Mouse (Mus musculus): ENCODE measurements around the gene Litaf. TPM values are rescaled to one million over a fixed set of nuclear protein-coding genes. Genes with fewer than 3 reads are reported as not detected.

Litaf gene
- total RNA-seq, 2 experiments from 2014 or later, result 4.8 to 9.3 TPM

- Histone ChIP-seq H3K27ac (no peak overlapping the region), H3K4me3 (no peak overlapping the region)
- intact Hi-C loops (cut with DNase I), result no loop called here
- no peak for TF ChIP-seq CTCF (IDR thresholded peaks at IDR 0.05)
- DNase-seq, result no peak
These were observed 12.4 kb upstream of the Litaf start for GRCm38 (mm10) chr16:11078216-11078869.

DNA sequence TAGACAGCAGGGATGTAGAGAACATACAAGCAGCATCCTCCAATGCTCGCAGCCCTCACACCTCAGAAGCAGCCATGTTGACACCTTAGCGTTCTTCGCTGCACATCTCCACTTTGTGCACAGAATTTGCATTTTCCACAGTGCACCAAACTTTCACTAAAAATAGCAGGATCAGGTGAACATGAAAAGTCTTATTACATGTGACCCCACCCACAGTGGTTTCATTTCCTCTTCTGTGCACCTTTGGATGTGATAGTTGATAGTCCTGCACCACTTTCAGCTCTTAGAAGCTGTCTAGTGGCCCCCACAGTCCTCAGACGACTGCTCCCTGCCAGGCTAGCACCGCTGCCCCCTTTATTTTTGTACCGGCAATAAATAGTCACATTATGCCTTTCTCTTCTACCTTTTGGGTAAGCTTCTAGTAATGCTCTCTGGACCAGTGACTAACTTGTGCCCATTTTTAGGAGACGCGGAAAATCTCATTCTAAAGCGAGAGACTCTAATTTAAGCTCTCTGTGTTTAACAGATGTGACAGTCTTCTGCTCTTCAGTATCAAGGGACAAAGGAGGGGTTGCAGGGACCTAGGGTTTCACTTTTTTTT is 11.7 kb upstream of the Litaf start:
- TF ChIP-seq CTCF (IDR thresholded peaks at IDR 0.05), result no peak
- Histone ChIP-seq H3K4me3 (no peak overlapping the region), H3K27ac (no peak overlapping the region)
- no peak for DNase-seq
- intact Hi-C loops (cut with DNase I), result no loop called here

- Histone ChIP-seq H3K27ac (no peak overlapping the region), H3K4me3 (no peak overlapping the region)
- intact Hi-C loops (cut with DNase I), result loop anchor here (5.0 kb wide), 1 partner anchor 36 kb away; no protein-coding TSS in a partner anchor
- TF ChIP-seq CTCF (IDR thresholded peaks at IDR 0.05), result no peak
- DNase-seq, result peak; percentile 49
These were observed 7.1 kb upstream of the Litaf start for GRCm38 (mm10) chr16:11073060-11073459.

- no peak for DNase-seq
- Histone ChIP-seq H3K27ac (no peak overlapping the region), H3K4me3 (no peak overlapping the region)
- no peak for TF ChIP-seq CTCF (IDR thresholded peaks at IDR 0.05)
- intact Hi-C loops (cut with DNase I), result loop anchor here (5.0 kb wide), 1 partner anchor 35 kb away; no protein-coding TSS in a partner anchor
These were observed 6.5 kb upstream of the Litaf start for GRCm38 (mm10) chr16:11072454-11072853.

DNA sequence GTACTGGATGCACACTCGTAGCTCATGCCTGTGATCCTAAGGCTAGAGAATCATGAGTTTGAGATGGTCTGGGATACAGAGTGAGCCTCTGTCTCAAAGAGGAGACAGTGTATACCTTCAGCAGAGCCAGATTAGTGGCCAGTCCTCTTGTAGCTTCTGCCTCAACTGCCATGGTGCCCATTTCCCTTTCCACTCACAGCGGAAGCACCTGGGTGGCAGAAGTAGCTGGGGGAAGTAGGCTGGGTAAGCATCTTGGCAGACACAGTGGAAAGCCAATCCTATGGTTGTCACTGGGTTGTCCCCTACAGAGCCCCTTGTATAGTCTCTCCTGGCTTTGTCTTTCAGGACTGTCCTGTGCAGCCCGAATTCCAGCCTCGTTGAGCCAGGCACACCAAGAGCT is 5.9 kb upstream of the Litaf start:
- Histone ChIP-seq H3K4me3 (no peak overlapping the region), H3K27ac (no peak overlapping the region)
- intact Hi-C loops (cut with DNase I), result loop anchor here (5.0 kb wide), 1 partner anchor 35 kb away; no protein-coding TSS in a partner anchor
- DNase-seq, result no peak
- TF ChIP-seq CTCF (IDR thresholded peaks at IDR 0.05), result no peak

- Histone ChIP-seq H3K4me3 (no peak overlapping the region), H3K27ac (no peak overlapping the region)
- intact Hi-C loops (cut with DNase I), result loop anchor here (5.0 kb wide), 1 partner anchor 34 kb away; no protein-coding TSS in a partner anchor
- DNase-seq, result peak; percentile 88
- TF ChIP-seq CTCF (IDR thresholded peaks at IDR 0.05), result peak; percentile 26; the same call in 1 of the 2 replicates
These were observed 5.2 kb upstream of the Litaf start for GRCm38 (mm10) chr16:11071176-11071575.

DNA sequence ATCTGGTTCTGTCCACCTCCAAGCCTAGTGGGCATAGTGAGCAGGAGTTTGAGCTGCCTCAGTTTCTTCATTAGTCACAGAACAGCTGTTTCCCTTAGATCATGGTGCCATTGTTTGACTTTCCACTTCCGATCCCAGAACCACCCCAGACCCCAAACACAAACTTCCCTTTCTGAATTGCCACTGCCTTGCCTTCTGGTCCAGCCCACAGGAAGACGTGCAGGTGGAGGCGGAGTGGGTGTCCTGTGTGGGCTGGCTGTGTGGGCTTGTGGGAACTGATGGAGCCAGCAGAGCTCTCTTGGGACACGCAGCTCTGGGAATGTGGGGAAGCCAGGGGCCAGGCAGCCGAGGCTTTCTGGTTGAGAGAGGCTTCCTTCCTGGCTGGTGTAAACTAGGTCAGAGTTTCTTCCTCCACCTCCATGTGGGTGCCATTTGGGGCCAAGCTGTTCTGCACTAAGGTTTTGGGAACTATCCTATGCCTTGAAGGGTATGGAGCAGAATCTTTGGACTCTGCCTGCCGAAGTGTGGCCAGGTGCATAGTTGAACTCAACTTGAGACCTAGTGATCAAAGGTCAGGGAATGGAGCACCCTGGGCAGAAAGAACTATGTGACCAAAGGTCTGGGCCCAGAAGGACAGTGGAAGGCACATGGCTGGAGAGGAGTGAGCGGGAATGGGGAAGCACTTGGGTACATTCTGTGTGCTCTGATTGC is 3.9 kb upstream of the Litaf start:
- no peak overlapping the region for H3K4me3 ChIP-seq
- intact Hi-C loops (cut with DNase I), result loop anchor here (5.0 kb wide), 1 partner anchor 33 kb away; no protein-coding TSS in a partner anchor
- H3K27ac ChIP-seq, result peak overlapping the region; percentile 61
- TF ChIP-seq CTCF (IDR thresholded peaks at IDR 0.05), result no peak
- no peak for DNase-seq

- TF ChIP-seq CTCF (IDR thresholded peaks at IDR 0.05), result no peak
- DNase-seq, result no peak
- H3K4me3 ChIP-seq, result no peak overlapping the region
- peak overlapping the region; percentile 61 for H3K27ac ChIP-seq
- intact Hi-C loops (cut with DNase I), result no loop called here
These were observed 3.3 kb upstream of the Litaf start for GRCm38 (mm10) chr16:11069271-11069670.

GRCm38 (mm10) chr16:11068666-11069065 is 2.7 kb upstream of the Litaf start:
- intact Hi-C loops (cut with DNase I), result no loop called here

DNA sequence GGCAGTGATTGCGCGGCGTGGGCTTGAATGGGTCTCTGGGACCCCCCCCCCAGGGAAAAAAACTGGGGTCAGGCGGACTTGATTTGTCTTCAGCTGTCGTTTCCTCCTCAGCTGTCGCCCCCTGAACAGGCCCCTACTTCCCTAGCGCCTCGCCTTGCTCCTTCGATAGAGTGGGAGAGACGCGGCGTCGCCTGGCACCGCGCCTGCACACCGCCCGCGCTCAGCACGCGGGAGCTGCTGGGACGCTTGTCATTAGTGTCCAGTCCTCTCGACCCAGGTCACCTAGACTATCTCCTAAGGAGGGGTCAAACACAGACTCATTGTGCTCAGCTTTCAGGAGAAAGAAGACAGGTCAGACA is 855 bp upstream of the Litaf start:
- peak; percentile 69 for DNase-seq
- intact Hi-C loops (cut with DNase I), result no loop called here

More at GRCm38 (mm10) chr16:11068666-11069065, 2.7 kb upstream of the Litaf start:
- H3K27ac ChIP-seq, result 0 out of 2 replicates have a peak overlapping the region, but pooled peaks have one; percentile 61
- no peak overlapping the region for H3K4me3 ChIP-seq
- no peak for DNase-seq
- no peak for TF ChIP-seq CTCF (IDR thresholded peaks at IDR 0.05)

GRCm38 (mm10) chr16:11065431-11065830 is 526 bp downstream of the Litaf start:
- intact Hi-C loops (cut with DNase I), result no loop called here
- no peak for DNase-seq
- peak overlapping the region; percentile 83 for H3K4me3 ChIP-seq
- H3K27ac ChIP-seq, result peak overlapping the region; percentile 88
- no peak for TF ChIP-seq CTCF (IDR thresholded peaks at IDR 0.05)

More for the DNA sequence above, 855 bp upstream of the Litaf start:
- Histone ChIP-seq H3K4me3 (peak overlapping the region; percentile 83), H3K27ac (peak overlapping the region; percentile 88)
- no peak for TF ChIP-seq CTCF (IDR thresholded peaks at IDR 0.05)

DNA sequence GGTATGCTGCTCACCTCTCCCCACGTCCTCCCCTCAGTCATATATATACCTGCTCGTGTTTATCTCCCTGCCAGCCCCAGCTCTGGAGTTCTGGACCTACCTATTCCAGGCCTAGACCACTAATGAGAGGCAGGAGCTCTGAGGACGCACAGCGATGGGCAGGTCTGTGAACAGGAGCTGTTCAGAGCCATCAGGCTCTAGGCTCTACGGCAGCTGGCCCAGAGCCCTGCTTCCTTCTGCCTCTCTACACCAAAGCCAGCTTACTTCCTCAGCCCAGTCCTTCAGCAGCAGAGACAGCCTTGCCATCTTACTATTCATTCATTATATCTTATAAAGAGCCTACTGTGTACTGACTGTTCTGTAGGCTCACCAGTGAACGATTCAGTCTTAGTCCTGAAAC is 1.2 kb downstream of the Litaf start:
- Histone ChIP-seq H3K27ac (no peak overlapping the region), H3K4me3 (no peak overlapping the region)
- DNase-seq, result no peak
- TF ChIP-seq CTCF (IDR thresholded peaks at IDR 0.05), result no peak
- intact Hi-C loops (cut with DNase I), result no loop called here

- Histone ChIP-seq H3K27ac (no peak overlapping the region; the same call in 1 of the 2 replicates), H3K4me3 (no peak overlapping the region)
- DNase-seq, result no peak
- no peak for TF ChIP-seq CTCF (IDR thresholded peaks at IDR 0.05)
- intact Hi-C loops (cut with DNase I), result no loop called here
These were observed 1.6 kb downstream of the Litaf start for GRCm38 (mm10) chr16:11064341-11064740.

All from gastrocnemius, adult 2 months (tissue).